Mouse (Mus musculus): ENCODE data around the gene Ppy. TPM values are rescaled to one million over a fixed set of nuclear protein-coding genes. Genes with fewer than 3 reads are reported as not detected.

Ppy gene
- total RNA-seq, 2 experiments from 2014 or later: not detected

GRCm38 (mm10) chr11:102095676-102096075 is 5.4 kb downstream of the Ppy start:
- intact Hi-C loops (cut with DNase I): no loop called here
- no peak for DNase-seq (ENCODE audit: low spot score in 2 of 2)

- DNase-seq (ENCODE audit: low spot score in 2 of 2): peak; percentile 73 to 81
- intact Hi-C loops (cut with DNase I): loop anchor here (2.0 kb wide), 1 partner anchor 102 kb away; the partner anchor contains the start of gene Dusp3
Measured at GRCm38 (mm10) chr11:102089088-102089808, 11.9 kb downstream of the Ppy start.

DNA sequence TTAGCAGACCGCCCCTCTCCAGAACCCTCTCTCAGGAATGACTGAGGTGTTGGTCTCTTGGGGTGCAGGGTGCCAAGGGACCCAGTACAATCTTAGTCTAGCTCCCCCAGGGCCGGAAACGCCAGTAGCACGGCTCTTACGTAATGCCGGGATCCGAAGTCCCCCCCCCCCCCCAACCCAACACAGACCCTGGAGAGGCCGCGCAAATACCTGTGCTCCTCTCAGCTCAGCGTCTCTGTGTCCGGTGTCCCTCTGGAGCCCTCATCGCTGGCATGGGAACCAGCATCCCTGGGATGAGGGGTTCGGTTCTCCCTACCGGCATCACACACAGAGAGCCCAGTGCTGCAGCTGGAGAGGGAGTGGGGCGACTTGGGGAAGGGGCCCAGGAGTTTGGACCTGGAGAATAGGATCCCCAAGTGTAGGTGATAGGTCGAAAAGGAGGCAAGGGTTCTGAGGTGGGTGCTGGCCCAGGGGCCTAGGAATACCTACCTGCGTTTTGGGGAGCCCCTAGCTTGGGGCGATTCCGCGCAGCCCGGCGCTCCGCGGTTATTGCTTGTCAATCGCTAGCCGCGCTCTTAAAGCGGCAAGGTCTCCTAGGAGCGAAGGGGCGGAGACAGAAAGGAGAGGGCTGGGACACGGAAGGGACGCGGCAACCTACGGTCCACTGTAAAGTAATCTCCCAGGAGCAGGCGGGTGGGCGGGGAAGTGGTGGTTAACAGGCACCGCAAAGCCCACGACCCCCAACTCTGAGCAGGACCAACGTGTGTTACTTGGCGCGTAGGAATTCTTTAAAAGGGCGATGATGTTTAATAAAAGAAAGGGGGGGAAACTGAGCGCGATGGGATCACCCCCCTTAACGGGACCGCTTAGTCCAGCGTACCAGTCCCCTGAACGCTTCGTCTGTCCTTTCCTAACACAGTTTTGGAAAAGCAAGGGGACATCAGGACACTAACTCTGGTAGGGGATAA is 12.9 kb downstream of the Ppy start, which contains the start of gene Mpp2:
Gene Mpp2 (minus strand): TSS at position 585 of the 968 bp plus-strand sequence.
- intact Hi-C loops (cut with DNase I): loop anchor here (1.0 to 2.0 kb wide), 2 partner anchors 27 to 101 kb away; partner anchors contain the start of gene Dusp3
- DNase-seq (ENCODE audit: low spot score in 2 of 2): peak; percentile 74 to 77

GRCm38 (mm10) chr11:102087081-102087751 is 13.9 kb downstream of the Ppy start:
- DNase-seq (ENCODE audit: low spot score in 2 of 2): peak; percentile 82 to 89
- intact Hi-C loops (cut with DNase I): no loop called here

- DNase-seq (ENCODE audit: low spot score in 2 of 2): peak; percentile 77 to 94
- intact Hi-C loops (cut with DNase I): no loop called here
Measured at GRCm38 (mm10) chr11:102086331-102086730, 14.8 kb downstream of the Ppy start.

GRCm38 (mm10) chr11:102084159-102084558 is 17.0 kb downstream of the Ppy start:
- intact Hi-C loops (cut with DNase I): no loop called here

DNA sequence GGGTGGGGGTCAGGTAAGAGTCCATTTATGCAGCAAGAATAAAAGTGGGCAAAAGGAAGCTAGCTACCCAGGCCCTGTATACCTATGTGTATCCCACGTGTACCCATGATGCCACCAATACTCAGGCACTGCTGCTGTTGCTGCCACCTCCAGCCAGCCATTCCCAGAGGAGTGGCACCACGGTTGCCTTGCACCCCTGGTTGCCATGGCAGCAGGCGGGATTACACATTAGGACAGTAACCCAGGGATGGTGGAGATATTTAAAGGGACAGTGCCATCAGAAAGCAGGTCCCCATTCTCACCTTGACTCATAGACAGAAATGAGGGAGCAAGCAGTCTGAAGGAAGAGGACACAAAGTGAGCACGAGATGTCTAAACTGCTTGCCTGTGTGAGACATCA is 17.9 kb downstream of the Ppy start:
- DNase-seq (ENCODE audit: low spot score in 2 of 2): peak in 1 of 2 experiments; percentile 67
- intact Hi-C loops (cut with DNase I): no loop called here

More at GRCm38 (mm10) chr11:102084159-102084558, 17.0 kb downstream of the Ppy start:
- DNase-seq (ENCODE audit: low spot score in 2 of 2): no peak

DNA sequence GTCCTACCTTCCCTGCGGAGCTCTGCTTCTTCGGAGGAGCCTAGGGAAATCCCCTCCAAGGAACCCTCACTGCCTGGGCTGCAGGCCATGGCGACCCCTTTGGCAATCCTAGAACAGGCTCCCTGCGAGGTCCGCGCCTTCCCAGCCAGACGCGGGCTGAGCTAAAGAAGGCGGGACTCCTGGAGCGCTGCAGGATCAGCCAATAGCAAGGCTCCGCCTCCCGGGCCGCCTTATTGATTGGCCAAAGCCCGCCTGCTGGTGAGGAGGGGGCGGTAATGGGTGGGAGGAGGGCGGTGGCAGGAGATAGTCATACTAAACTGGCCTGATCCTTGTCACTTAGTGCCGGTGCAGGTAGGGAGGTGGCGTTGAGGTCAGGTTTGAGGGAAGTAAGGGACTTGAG is 18.8 kb downstream of the Ppy start:
- intact Hi-C loops (cut with DNase I): no loop called here
- peak; percentile 84 for DNase-seq (ENCODE audit: low spot score in 2 of 2)

DNA sequence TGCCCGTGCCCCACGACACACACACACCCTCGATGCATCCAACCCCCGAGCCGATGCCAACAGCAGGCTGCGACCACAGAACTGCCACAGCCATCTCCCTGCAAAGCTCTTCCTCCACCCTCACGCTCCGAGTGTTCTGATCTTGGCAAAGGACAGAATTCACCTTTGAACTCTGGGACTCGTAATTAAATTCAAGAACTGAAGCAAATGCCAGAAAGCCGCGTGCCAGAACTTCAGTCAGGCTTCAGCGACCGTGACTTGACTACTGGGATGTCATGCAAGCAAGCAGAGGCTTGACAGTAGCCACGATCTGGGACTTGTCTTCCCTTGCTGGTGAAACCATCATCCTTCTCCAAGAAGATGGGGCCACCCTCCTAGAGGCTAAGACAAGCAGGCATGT is 27.4 kb downstream of the Ppy start:
- intact Hi-C loops (cut with DNase I): no loop called here

DNA sequence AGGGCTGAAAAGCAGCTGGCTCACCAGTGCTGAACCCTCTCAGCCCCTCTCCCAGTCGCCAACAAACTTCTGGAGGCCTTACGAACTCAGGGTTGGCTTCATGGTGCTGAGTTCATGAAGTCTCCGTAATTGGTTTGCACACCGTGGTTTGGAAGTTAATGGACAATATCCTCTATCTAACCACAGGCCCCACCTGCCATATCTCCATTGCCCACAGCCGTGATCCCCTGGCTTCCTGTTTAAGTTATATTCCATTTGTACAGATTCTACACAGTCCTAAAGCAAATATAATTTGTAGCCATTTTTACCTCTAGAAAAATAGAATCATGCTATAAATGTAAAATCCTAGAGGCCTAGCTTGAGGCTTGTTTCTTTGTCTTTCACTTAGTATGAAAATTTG is 28.4 kb downstream of the Ppy start:
- intact Hi-C loops (cut with DNase I): no loop called here
- no peak for DNase-seq (ENCODE audit: low spot score in 2 of 2)

More for the DNA sequence above, 27.4 kb downstream of the Ppy start:
- no peak for DNase-seq (ENCODE audit: low spot score in 2 of 2)

- no peak for DNase-seq (ENCODE audit: low spot score in 2 of 2)
- intact Hi-C loops (cut with DNase I): no loop called here
Measured at GRCm38 (mm10) chr11:102070426-102070825, 30.7 kb downstream of the Ppy start.

- DNase-seq (ENCODE audit: low spot score in 2 of 2): no peak
- intact Hi-C loops (cut with DNase I): no loop called here
Measured at GRCm38 (mm10) chr11:102069633-102070032, 31.5 kb downstream of the Ppy start.

DNA sequence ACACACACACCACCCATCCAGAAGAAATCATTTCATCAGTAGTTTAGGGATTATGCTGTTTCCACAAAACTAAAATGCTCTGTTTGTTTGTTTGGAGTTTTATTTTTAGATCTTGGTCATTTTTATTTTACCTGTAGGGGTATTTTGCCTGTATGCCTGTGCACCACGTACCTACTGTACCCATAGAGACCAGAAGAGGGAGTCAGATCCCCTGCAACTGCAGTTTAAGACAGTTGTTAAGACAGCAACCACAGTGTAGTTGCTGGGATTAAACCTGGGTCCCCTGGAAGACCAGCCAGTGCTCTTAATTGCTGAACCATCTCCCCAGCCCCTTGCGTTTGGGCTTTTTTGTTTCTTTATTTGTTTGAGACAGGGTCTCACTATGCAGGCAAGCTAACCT is 32.1 kb downstream of the Ppy start:
- no peak for DNase-seq (ENCODE audit: low spot score in 2 of 2)
- intact Hi-C loops (cut with DNase I): no loop called here

DNA sequence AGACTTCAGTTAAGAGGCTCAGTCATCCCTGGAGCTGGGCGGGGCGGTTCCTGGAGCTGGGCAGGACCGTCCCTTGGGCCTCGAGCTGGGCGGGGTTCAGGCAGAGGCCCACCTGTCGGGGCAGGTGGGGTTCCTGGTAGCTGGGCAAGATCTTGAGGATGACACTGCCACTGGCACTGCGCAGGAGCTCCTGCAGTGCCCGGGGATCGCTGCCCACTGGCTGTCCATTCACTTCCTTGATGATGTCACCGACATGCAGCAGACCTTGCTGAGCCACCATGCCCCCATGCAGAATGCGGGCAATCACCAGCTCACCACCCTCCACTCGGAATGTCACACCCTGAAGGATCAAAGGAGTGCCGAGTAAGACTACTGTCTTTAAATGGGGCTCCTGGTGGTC is 38.0 kb downstream of the Ppy start:
- intact Hi-C loops (cut with DNase I): loop anchor here (5.0 kb wide), 1 partner anchor 74 kb away; no protein-coding TSS in a partner anchor
- no peak for DNase-seq (ENCODE audit: low spot score in 2 of 2)

- intact Hi-C loops (cut with DNase I): loop anchor here (1.0 to 5.0 kb wide), 2 partner anchors 26 to 75 kb away; partner anchors contain the start of gene Mpp2
- no peak for DNase-seq (ENCODE audit: low spot score in 2 of 2)
Measured at GRCm38 (mm10) chr11:102061941-102062473, 39.1 kb downstream of the Ppy start.

DNA sequence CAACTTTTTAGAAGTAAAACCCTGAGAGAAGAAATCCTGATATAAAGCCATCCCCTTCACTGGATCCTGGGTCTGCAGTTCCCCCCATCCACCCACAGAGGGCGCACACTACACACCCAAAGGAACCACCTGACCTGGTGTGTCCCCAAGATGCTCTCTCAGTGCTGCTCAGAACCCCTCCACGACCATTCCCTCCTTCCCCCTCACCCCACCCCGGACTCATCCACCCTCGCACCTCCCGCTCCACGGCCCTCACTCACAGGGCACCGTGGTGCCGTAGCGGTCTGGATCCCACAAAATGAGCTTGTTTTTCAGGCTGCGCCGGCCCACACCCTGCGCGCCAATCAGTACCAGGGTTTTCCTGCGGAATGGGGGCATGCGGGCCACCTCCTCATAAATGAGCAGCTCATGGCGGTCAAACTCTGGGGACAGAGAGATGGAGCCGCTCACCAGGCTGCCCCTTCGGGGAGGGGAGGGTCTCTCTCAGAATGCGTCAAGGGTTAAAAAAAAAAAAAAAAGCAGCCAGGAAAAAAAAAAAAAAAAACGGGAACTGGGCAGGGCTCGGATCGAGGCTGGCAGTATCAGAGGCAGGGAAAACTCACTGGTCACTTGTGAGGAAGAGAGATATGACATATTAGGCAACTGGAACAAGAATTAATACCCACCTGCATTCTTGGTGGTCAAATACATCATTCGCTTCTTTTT is 39.7 kb downstream of the Ppy start:
- intact Hi-C loops (cut with DNase I): loop anchor here (1.0 to 5.0 kb wide), 2 partner anchors 27 to 76 kb away; partner anchors contain the start of gene Mpp2
- DNase-seq (ENCODE audit: low spot score in 2 of 2): peak; percentile 82 to 88

- peak; percentile 49 to 57 for DNase-seq (ENCODE audit: low spot score in 2 of 2)
- intact Hi-C loops (cut with DNase I): no loop called here
Measured at GRCm38 (mm10) chr11:102053847-102054246, 47.3 kb downstream of the Ppy start.

- intact Hi-C loops (cut with DNase I): no loop called here
Measured at GRCm38 (mm10) chr11:102053183-102053582, 47.9 kb downstream of the Ppy start.

More at GRCm38 (mm10) chr11:102053183-102053582, 47.9 kb downstream of the Ppy start:
- DNase-seq (ENCODE audit: low spot score in 2 of 2): no peak
